ENCODE assay signal across 9 mouse cellular contexts in genomic region chr15:98897495-98897894, GRCm38 (mm10). TPM values are rescaled to one million over a fixed set of nuclear protein-coding genes. Genes with fewer than 3 reads are reported as not detected.
A peak's percentile ranks its signal among the peaks of the same experiment; 100 is the strongest.
DNase-seq lines count a peak whose midpoint lies in the region; ATAC-seq and TF ChIP-seq lines count a peak whose summit lies in the region.
"Had no signal": no experiment of that assay in that cellular context is flagged by ENCODE, and none has a peak within 500 bp of the region (broad histone marks: within the 10 kb centered on the region; RNA-seq: fewer than 3 reads in every experiment).

No protein-coding gene starts in this region.

- no peak for DNase-seq in ES-E14 (ENCODE audit: low read depth, low spot score)
- DNase-seq in embryo, embryonic 11 days, result peak; percentile 33
- DNase-seq in hindbrain, embryonic 11.5 days (ENCODE audit: low spot score), result no peak
- DNase-seq in lung, adult 18-20 months, result peak; percentile 64 to 76
- DNase-seq in testis, postnatal 10 days (ENCODE audit: low spot score), result peak; percentile 64
- no peak for DNase-seq in c-Kit-positive CD71-positive TER-119-positive erythroid progenitor cells, embryonic 14.5 days (ENCODE audit: low spot score)
- no peak for DNase-seq in gastrocnemius, postnatal 14 days
- DNase-seq in gastrocnemius, postnatal 4 days (ENCODE audit: low spot score in 2 of 2), result no peak

- no peaks in the 10 kb centered on the region for H3K36me3 ChIP-seq in ES-E14 (ENCODE audit: control insufficient read depth, insufficient read depth, low read length, poor library complexity, severe bottlenecking)
- H3K36me3 ChIP-seq in hindbrain, embryonic 11.5 days (ENCODE audit: control insufficient read depth, insufficient read depth, low read length), result no peaks in the 10 kb centered on the region

- WGBS in hindbrain, embryonic 11.5 days, result 2% methylated on average over 10 of the region's 10 CpGs

- H3K27ac ChIP-seq in ES-E14 (ENCODE audit: insufficient read depth, low read depth, low read length, poor library complexity, severe bottlenecking), result no peak overlapping the region
- H3K27ac ChIP-seq in hindbrain, embryonic 11.5 days (ENCODE audit: low read depth, low read length), result no peak overlapping the region
- H3K27ac ChIP-seq: macrophage had no signal

- H3K4me1 ChIP-seq in ES-E14 (ENCODE audit: control insufficient read depth in 2 of 2, insufficient read depth in 2 of 2, low read length in 2 of 2, poor library complexity in 1 of 2), result peaks cover 5 to 9% of the 10 kb centered on the region in 2 experiments; a peak in 3 of 4 replicates
- peaks cover 25% of the 10 kb centered on the region for H3K4me1 ChIP-seq in hindbrain, embryonic 11.5 days (replicated peaks; ENCODE audit: control insufficient read depth, insufficient read depth, low read length)

- no peaks in the 10 kb centered on the region for H3K9me3 ChIP-seq in ES-E14 (ENCODE audit: control insufficient read depth, insufficient read depth, low read depth, low read length)
- no peaks in the 10 kb centered on the region for H3K9me3 ChIP-seq in hindbrain, embryonic 11.5 days (ENCODE audit: control insufficient read depth, low read length)

- H3K4me2 ChIP-seq in hindbrain, embryonic 11.5 days (replicated peaks; ENCODE audit: low read depth, low read length), result peak overlapping the region; percentile 34; the same call in 1 of the 2 replicates

- intact Hi-C loops in gastrocnemius, postnatal 14 days (cut with DNase I; ENCODE audit: low total_unique reads), result no loop called here

- H3K4me3 ChIP-seq in ES-E14 (ENCODE audit: insufficient read depth in 1 of 2, low read depth in 1 of 2, low read length in 2 of 2, poor library complexity in 1 of 2, severe bottlenecking in 1 of 2), result peak overlapping the region; percentile 68 to 69
- 0 out of 2 replicates have a peak overlapping the region, but pooled peaks have one; percentile 20 for H3K4me3 ChIP-seq in hindbrain, embryonic 11.5 days (ENCODE audit: low read depth, low read length)

- no peak overlapping the region for H3K9ac ChIP-seq in ES-E14 (ENCODE audit: insufficient read depth, low read depth, low read length, poor library complexity, severe bottlenecking)
- 0 out of 2 replicates have a peak overlapping the region, but pooled peaks have one; percentile 15 for H3K9ac ChIP-seq in hindbrain, embryonic 11.5 days (ENCODE audit: low read depth, low read length)

- ATAC-seq in hindbrain, embryonic 11.5 days (ENCODE audit: low FRiP score), result no peak

- in situ Hi-C loops in ES-E14 (cut with MboI; ENCODE audit: low sequenced_read_pairs in 2 of 2, unreplicated experiment in 2 of 2), result no loop called here

- peaks cover 69% of the 10 kb centered on the region for H3K27me3 ChIP-seq in hindbrain, embryonic 11.5 days (ENCODE audit: control insufficient read depth, insufficient read depth, low read length)

TF ChIP-seq in ES-E14, 5 proteins besides CTCF, POLR2A, EP300 and RAD21:
- TF ChIP-seq ZC3H11A (IDR thresholded peaks at IDR 0.05; ENCODE audit: borderline replicate concordance, low read depth, low read length), result no peak
- no peak for TF ChIP-seq HCFC1 (IDR thresholded peaks at IDR 0.05; ENCODE audit: borderline replicate concordance, insufficient read depth, low read length)
- no peak for TF ChIP-seq CHD2 (IDR thresholded peaks at IDR 0.05; ENCODE audit: low read depth, low read length)
- TF ChIP-seq ZNF384 (IDR thresholded peaks at IDR 0.05; ENCODE audit: low read depth, low read length), result no peak
- no peak for TF ChIP-seq MAFK (IDR thresholded peaks at IDR 0.05; ENCODE audit: insufficient read depth, low read depth, low read length)

RNA-seq across cellular contexts. Expression of gene Dhh, which starts 0.8 kb away (rescaled TPM):
- 1.0 and 1.2 TPM in 2 replicates for total RNA-seq in ES-E14 (2012; rRNA removed)
- 0.56 and 0.68 TPM in 2 replicates for polyA plus RNA-seq in hindbrain, embryonic 11.5 days (2014; fragmentation: Nextera tagmentation; extraction: Ambion mirVana)
- 1 to 10 TPM in 1 of 2 experiments, under 1 TPM in 1; 0.97 to 4.1 TPM for total RNA-seq in gastrocnemius, postnatal 14 days (2021)
- 1 to 10 TPM; 5.0 to 7.8 TPM for total RNA-seq in gastrocnemius, postnatal 4 days (2021)
- polyA plus RNA-seq: macrophage had no signal

RNA-seq across cellular contexts. Expression of gene Rhebl1, which starts 3.2 kb away (rescaled TPM):
- total RNA-seq in ES-E14 (2012; rRNA removed), result 43.6 and 48.2 TPM in 2 replicates
- polyA plus RNA-seq in hindbrain, embryonic 11.5 days (2014; fragmentation: Nextera tagmentation; extraction: Ambion mirVana), result 13.4 and 17.8 TPM in 2 replicates
- total RNA-seq in gastrocnemius, postnatal 14 days (2021), result 1 to 10 TPM; 1.1 to 2.0 TPM
- total RNA-seq in gastrocnemius, postnatal 4 days (2021), result 1 to 10 TPM; 2.4 to 3.6 TPM

RNA-seq across cellular contexts. Expression of gene Lmbr1l, which starts 20.5 kb away (rescaled TPM):
- total RNA-seq in ES-E14 (2012; rRNA removed), result 55.1 and 73.3 TPM in 2 replicates
- polyA plus RNA-seq in hindbrain, embryonic 11.5 days (2014; fragmentation: Nextera tagmentation; extraction: Ambion mirVana), result 9.4 and 13.4 TPM in 2 replicates
- 10 to 100 TPM in 1 of 2 experiments, 1 to 10 TPM in 1; 4.4 to 11.3 TPM for total RNA-seq in gastrocnemius, postnatal 14 days (2021)
- 10 to 100 TPM; 16.9 to 19.8 TPM for total RNA-seq in gastrocnemius, postnatal 4 days (2021)

RNA-seq across cellular contexts. Expression of gene Kmt2d, which starts 26.5 kb away (rescaled TPM):
- 30.7 and 35.9 TPM in 2 replicates for total RNA-seq in ES-E14 (2012; rRNA removed)
- 13.7 and 20.5 TPM in 2 replicates for polyA plus RNA-seq in hindbrain, embryonic 11.5 days (2014; fragmentation: Nextera tagmentation; extraction: Ambion mirVana)
- total RNA-seq in gastrocnemius, postnatal 14 days (2021), result 10 to 100 TPM; 40.2 to 40.8 TPM
- 10 to 100 TPM; 63.9 to 68.6 TPM for total RNA-seq in gastrocnemius, postnatal 4 days (2021)

RNA-seq across cellular contexts. Expression of gene Tuba1b, which starts 36.9 kb away (rescaled TPM):
- total RNA-seq in ES-E14 (2012; rRNA removed), result 1,092 and 1,539 TPM in 2 replicates
- 1,792 and 1,905 TPM in 2 replicates for polyA plus RNA-seq in hindbrain, embryonic 11.5 days (2014; fragmentation: Nextera tagmentation; extraction: Ambion mirVana)
- 10 to 100 TPM; 64.0 to 93.6 TPM for total RNA-seq in gastrocnemius, postnatal 14 days (2021)
- total RNA-seq in gastrocnemius, postnatal 4 days (2021), result 100 to 1,000 TPM; 402 to 455 TPM

Comparison
In these comparisons a context has a peak if more than half of its experiments do, and no peak if none do; other contexts are left out.
1. DNase-seq: peak in embryo, embryonic 11 days (single experiment), lung, adult 18-20 months (2 of 2) and testis, postnatal 10 days (single experiment); none in ES-E14 (single experiment), hindbrain, embryonic 11.5 days (single experiment), c-Kit-positive CD71-positive TER-119-positive erythroid progenitor cells, embryonic 14.5 days (single experiment), gastrocnemius, postnatal 14 days (single experiment) and gastrocnemius, postnatal 4 days (0 of 2).